Mouse (Mus musculus) CH12.LX (cell line): ENCODE measurements around the gene Fndc7. TPM values are rescaled to one million over a fixed set of nuclear protein-coding genes. Genes with fewer than 3 reads are reported as not detected.
A peak's percentile ranks its signal among the peaks of the same experiment; 100 is the strongest.

Experiments
- DNase-seq: peaks from one replicate; pipeline ENCODE4 v3.0.0-alpha.2; 2013; ENCODE audit errors: extremely low read depth
- H3K27ac ChIP-seq: 2 replicates; pipeline ENCODE4 v1.5.1; 2012; ENCODE audit warnings: low read depth, mild to moderate bottlenecking, control low read depth, moderate library complexity; ENCODE audit not compliant: insufficient read depth
- H3K27me3 ChIP-seq: replicated peaks from 2 replicates; pipeline ENCODE3; 2012; ENCODE audit warnings: inconsistent platforms
- H3K36me3 ChIP-seq, 2 experiments: replicated peaks in 1 of 2; 2 replicates each; pipeline versions ENCODE3 to v1.6.1; 2012; ENCODE audit warnings: inconsistent platforms in 1 of 2, low read length in 1 of 2, mild to moderate bottlenecking in 1 of 2, mixed read lengths in 1 of 2, moderate library complexity in 1 of 2; ENCODE audit not compliant: control insufficient read depth in 1 of 2, insufficient read depth in 1 of 2
- H3K4me1 ChIP-seq, 2 experiments: 2 replicates each; pipeline ENCODE4 v1.6.1; 2012; ENCODE audit warnings: inconsistent platforms in 1 of 2, moderate library complexity in 1 of 2; ENCODE audit not compliant: insufficient read depth in 2 of 2, control insufficient read depth in 1 of 2
- H3K4me2 ChIP-seq: 2 replicates; pipeline ENCODE4 v1.6.1; 2012; ENCODE audit warnings: low read depth, mild to moderate bottlenecking, control low read depth; ENCODE audit not compliant: poor library complexity, insufficient read depth, severe bottlenecking
- H3K4me3 ChIP-seq, 3 experiments: fragments of 150-350 bp in 1 of 3; sonication (generic) in 1 of 3; replicated peaks in 1 of 3; 2 replicates each; pipeline versions ENCODE3 to v1.5.1; 2011 to 2012; ENCODE audit warnings: low read depth in 2 of 3, low read length in 2 of 3, mild to moderate bottlenecking in 2 of 3, moderate library complexity in 2 of 3, control low read depth in 1 of 3, improper control_type of control experiment in 1 of 3, inconsistent platforms in 1 of 3, mixed read lengths in 1 of 3; ENCODE audit not compliant: poor library complexity in 1 of 3
- H3K79me2 ChIP-seq: replicated peaks from 2 replicates; pipeline ENCODE4 v1.6.1; 2012; ENCODE audit warnings: mild to moderate bottlenecking, moderate library complexity; ENCODE audit not compliant: control insufficient read depth, poor library complexity, insufficient read depth, severe bottlenecking; ENCODE audit errors: extremely low read depth
- H3K9ac ChIP-seq: 2 replicates; pipeline ENCODE4 v1.6.1; 2012; ENCODE audit warnings: low read depth, mild to moderate bottlenecking, control low read depth, moderate library complexity; ENCODE audit not compliant: insufficient read depth
- H3K9me3 ChIP-seq: replicated peaks from 2 replicates; pipeline ENCODE3; 2012; ENCODE audit warnings: low read length, inconsistent platforms, mixed read lengths
- BHLHE40 ChIP-seq: IDR thresholded peaks from 2 replicates; pipeline ENCODE4 v1.6.1; 2011; ENCODE audit warnings: mild to moderate bottlenecking, low read depth, low read length, improper control_type of control experiment
- CHD2 ChIP-seq: IDR thresholded peaks from 2 replicates; pipeline ENCODE4 v1.6.1; 2011; ENCODE audit warnings: low read length, improper control_type of control experiment
- CTCF ChIP-seq, 2 experiments: IDR thresholded peaks in 1 of 2; conservative IDR thresholded peaks in 1 of 2; 2 replicates each; pipeline ENCODE4 v1.5.1; 2011 to 2012; ENCODE audit warnings: low read depth in 2 of 2, low read length in 2 of 2, improper control_type of control experiment in 1 of 2, inconsistent platforms in 1 of 2, mild to moderate bottlenecking in 1 of 2, moderate library complexity in 1 of 2
- E2F4 ChIP-seq: IDR thresholded peaks from 2 replicates; pipeline ENCODE4 v1.6.1; 2011; ENCODE audit warnings: low read depth, low read length, improper control_type of control experiment; ENCODE audit not compliant: insufficient replicate concordance
- ETS1 ChIP-seq: conservative IDR thresholded peaks from 2 replicates; pipeline ENCODE4 v1.6.1; 2012; ENCODE audit warnings: low read depth, mild to moderate bottlenecking, inconsistent platforms, low read length, improper control_type of control experiment, moderate library complexity
- GABPA ChIP-seq: IDR thresholded peaks from 2 replicates; pipeline ENCODE4 v1.6.1; 2012; ENCODE audit warnings: low read depth, low read length, improper control_type of control experiment, inconsistent platforms; ENCODE audit not compliant: insufficient replicate concordance
- HCFC1 ChIP-seq: IDR thresholded peaks from 2 replicates; pipeline ENCODE4 v1.6.1; 2012; ENCODE audit warnings: low read depth, mild to moderate bottlenecking, inconsistent platforms, low read length, improper control_type of control experiment
- IRF4 ChIP-seq: IDR thresholded peaks from 2 replicates; pipeline ENCODE4 v1.6.1; 2014; ENCODE audit warnings: low read depth, mild to moderate bottlenecking, inconsistent platforms, low read length, improper control_type of control experiment
- JUN ChIP-seq: IDR thresholded peaks from 2 replicates; pipeline ENCODE4 v1.6.1; 2011; ENCODE audit warnings: low read depth, mild to moderate bottlenecking, low read length, improper control_type of control experiment, moderate library complexity; ENCODE audit not compliant: insufficient read depth
- JUND ChIP-seq: conservative IDR thresholded peaks from 2 replicates; pipeline ENCODE4 v1.6.1; 2011; ENCODE audit warnings: low read depth, low read length, improper control_type of control experiment
- MAFK ChIP-seq: IDR thresholded peaks from 2 replicates; pipeline ENCODE4 v1.6.1; 2011; ENCODE audit warnings: low read length, improper control_type of control experiment; ENCODE audit not compliant: insufficient replicate concordance
- MAX ChIP-seq: IDR thresholded peaks from 2 replicates; pipeline ENCODE4 v1.6.1; 2011; ENCODE audit warnings: low read length, improper control_type of control experiment
- MEF2A ChIP-seq: IDR thresholded peaks from 2 replicates; pipeline ENCODE4 v1.6.1; 2014; ENCODE audit warnings: low read depth, mild to moderate bottlenecking, inconsistent platforms, low read length, improper control_type of control experiment, borderline replicate concordance
- MXI1 ChIP-seq: IDR thresholded peaks from 2 replicates; pipeline ENCODE4 v1.6.1; 2011; ENCODE audit warnings: mild to moderate bottlenecking, low read depth, low read length, improper control_type of control experiment
- NRF1 ChIP-seq: IDR thresholded peaks from 2 replicates; pipeline ENCODE4 v1.6.1; 2014; ENCODE audit warnings: low read depth, mild to moderate bottlenecking, inconsistent platforms, low read length, improper control_type of control experiment, moderate library complexity
- PAX5 ChIP-seq: IDR thresholded peaks from 2 replicates; pipeline ENCODE4 v1.6.1; 2012; ENCODE audit warnings: low read length, inconsistent platforms, mixed read lengths
- POLR2AphosphoS2 ChIP-seq: IDR thresholded peaks from 2 replicates; pipeline ENCODE4 v1.6.1; 2011; ENCODE audit warnings: low read depth, low read length, improper control_type of control experiment
- RAD21 ChIP-seq: IDR thresholded peaks from 2 replicates; pipeline ENCODE4 v1.6.1; 2011; ENCODE audit warnings: low read depth, mild to moderate bottlenecking, low read length, improper control_type of control experiment, moderate library complexity
- RCOR1 ChIP-seq: conservative IDR thresholded peaks from 2 replicates; pipeline ENCODE4 v1.6.1; 2012; ENCODE audit warnings: low read depth, mild to moderate bottlenecking, inconsistent platforms, low read length, improper control_type of control experiment
- TBP ChIP-seq: conservative IDR thresholded peaks from 2 replicates; pipeline ENCODE4 v1.6.1; 2011; ENCODE audit warnings: low read depth, low read length, improper control_type of control experiment
- TCF12 ChIP-seq: IDR thresholded peaks from 2 replicates; pipeline ENCODE4 v1.6.1; 2014; ENCODE audit warnings: low read depth, mild to moderate bottlenecking, inconsistent platforms, low read length, improper control_type of control experiment
- USF1 ChIP-seq: IDR thresholded peaks from 2 replicates; pipeline ENCODE4 v1.6.1; 2014; ENCODE audit warnings: low read depth, mild to moderate bottlenecking, inconsistent platforms, low read length, improper control_type of control experiment
- USF2 ChIP-seq: conservative IDR thresholded peaks from 2 replicates; pipeline ENCODE4 v1.6.1; 2011; ENCODE audit warnings: low read depth, low read length, improper control_type of control experiment
- ZKSCAN1 ChIP-seq: IDR thresholded peaks from 2 replicates; pipeline ENCODE4 v1.6.1; 2012; ENCODE audit warnings: low read depth, inconsistent platforms, low read length, improper control_type of control experiment, borderline replicate concordance
- dilution Hi-C: fragments of 300-500 bp; cut with MboI; formaldehyde crosslinking; loops from 2 replicates; pipeline ENCODE4 v1.14.3; 2020; ENCODE audit warnings: low sequenced_read_pairs; ENCODE audit not compliant: extremely low pct_unique_long_range_greater_than_20kb, extremely low pct_ligation_motif_present
- in situ Hi-C: fragments of 300-500 bp; cut with MboI; formaldehyde crosslinking; loops from 3 replicates; pipeline ENCODE4 v1.14.3; 2019; ENCODE audit warnings: low sequenced_read_pairs, low pct_ligation_motif_present, low pct_unique_long_range_greater_than_20kb, mixed read lengths
- polyA plus RNA-seq: library from polyadenylated mRNA; unstranded; fragments of >175 nt; gene quantifications from 2 replicates; pipeline ENCODE4 v1.2.1, GENCODE M21; 2012; ENCODE audit warnings: low read depth; ENCODE audit not compliant: insufficient read length
- total RNA-seq, 2 experiments: library from RNA; depleted of rRNA; stranded (reverse); fragments of 300-350 nt in 1 of 2; fragments of >200 nt in 1 of 2; gene quantifications; 2 replicates each; pipeline ENCODE4 v1.2.3; 2012 to 2014

Fndc7 gene
- total and polyA plus RNA-seq, 3 experiments, result 0.61 to 1.1 (median 0.81) TPM

GRCm38 (mm10) chr3:108830493-108830892, 59.3 kb downstream of the Fndc7 start:
- peaks cover 9% of the 10 kb centered on the region for H3K79me2 ChIP-seq
- no peak overlapping the region for H3K4me3 ChIP-seq
- H3K4me1 ChIP-seq, result peaks cover 15 to 42% of the 10 kb centered on the region in 2 experiments
- H3K27ac ChIP-seq, result no peak overlapping the region
- H3K9me3 ChIP-seq, result no peaks in the 10 kb centered on the region
- H3K36me3 ChIP-seq, result peaks cover 20 to 36% of the 10 kb centered on the region in 2 experiments
- H3K9ac ChIP-seq, result no peak overlapping the region
- H3K4me2 ChIP-seq, result peak overlapping the region; percentile 49; the same call in 1 of the 2 replicates
- no peak for TF ChIP-seq MAFK
- TF ChIP-seq MEF2A, result peak; percentile 38; the same call in 1 of the 2 replicates
- TF ChIP-seq USF1, result peak; percentile 81
- no peak for TF ChIP-seq PAX5
- peak; percentile 78 for TF ChIP-seq USF2
- TF ChIP-seq BHLHE40, result peak; percentile 91
- TF ChIP-seq E2F4, result no peak
- TF ChIP-seq MXI1, result 0 out of 2 replicates have a peak, but pooled peaks have one; percentile 38
- TF ChIP-seq MAX, result peak; percentile 79
- TF ChIP-seq TCF12, result peak; percentile 31; the same call in 1 of the 2 replicates
- TF ChIP-seq ETS1, result peak; percentile 36; the same call in 1 of the 2 replicates
- no peaks in the 10 kb centered on the region for H3K27me3 ChIP-seq
- DNase-seq, result peak; percentile 56
- dilution Hi-C loops (no loop called here), in situ Hi-C loops (no loop called here)

- Histone ChIP-seq H3K27ac (no peak overlapping the region), H3K4me2 (no peak overlapping the region), H3K4me1 (no peaks in the 10 kb centered on the region), H3K9me3 (no peaks in the 10 kb centered on the region), H3K79me2 (no peaks in the 10 kb centered on the region; the same call in 1 of the 2 replicates), H3K27me3 (no peaks in the 10 kb centered on the region), H3K4me3 (no peak overlapping the region), H3K36me3 (peaks cover 20 to 58% of the 10 kb centered on the region in 2 experiments), H3K9ac (no peak overlapping the region)
- in situ Hi-C loops (no loop called here), dilution Hi-C loops (no loop called here)
- no peak for DNase-seq
- TF ChIP-seq BHLHE40, result no peak
- no peak for TF ChIP-seq POLR2AphosphoS2
- TF ChIP-seq CTCF (conservative IDR thresholded peaks at IDR 0.05 in 1 of 2, IDR thresholded peaks at IDR 0.05 in 1 of 2; ENCODE audit: low read depth in 2 of 2, low read length in 2 of 2), result no peak
- no peak for TF ChIP-seq CHD2
- no peak for TF ChIP-seq NRF1
- no peak for TF ChIP-seq HCFC1
- TF ChIP-seq JUND, result no peak
- no peak for TF ChIP-seq IRF4
- TF ChIP-seq E2F4, result no peak
- TF ChIP-seq JUN, result no peak
- no peak for TF ChIP-seq TBP
- no peak for TF ChIP-seq ZKSCAN1
- TF ChIP-seq RCOR1, result no peak
- no peak for TF ChIP-seq MXI1
- TF ChIP-seq TCF12, result no peak
- TF ChIP-seq RAD21, result no peak
- TF ChIP-seq GABPA, result no peak
These were observed 74.2 kb downstream of the Fndc7 start for GRCm38 (mm10) chr3:108815631-108816030.
